8 mouse cellular contexts compared by ENCODE assay signal in genomic region chr6:117862899-117863620, GRCm38 (mm10). TPM values are rescaled to one million over a fixed set of nuclear protein-coding genes. Genes with fewer than 3 reads are reported as not detected.
DNase-seq lines count a peak whose midpoint lies in the region; ATAC-seq and TF ChIP-seq lines count a peak whose summit lies in the region.

No protein-coding gene starts in this region.

- TF ChIP-seq POLR2A in bone marrow macrophage, adult 2 months (IDR thresholded peaks at IDR 0.05; ENCODE audit: borderline replicate concordance, low read depth, low read length) = no peak
- TF ChIP-seq POLR2A in testis, adult 2 months (IDR thresholded peaks at IDR 0.05; ENCODE audit: control insufficient read depth, low read depth, low read length) = 0 out of 2 replicates have a peak, but pooled peaks have one; percentile 37

- peak; percentile 33 to 55 for DNase-seq in CD8-positive naive resting alpha-beta T cell, adult 2 months (ENCODE audit: low read depth in 2 of 2, low spot score in 2 of 2)
- peak; percentile 62 for DNase-seq in kidney, postnatal 14 days
- peak; percentile 65 for DNase-seq in neural tube, embryonic 11.5 days (ENCODE audit: low spot score)

- no peaks in the 10 kb centered on the region for H3K36me3 ChIP-seq in heart, embryonic 15.5 days
- H3K36me3 ChIP-seq in liver, embryonic 15.5 days (replicated peaks) = no peaks in the 10 kb centered on the region
- H3K36me3 ChIP-seq in neural tube, embryonic 11.5 days (ENCODE audit: control insufficient read depth, insufficient read depth, low read length) = no peaks in the 10 kb centered on the region
- H3K36me3 ChIP-seq in testis, adult 2 months (ENCODE audit: control insufficient read depth, insufficient read depth, low read length) = no peaks in the 10 kb centered on the region

- peak overlapping the region; percentile 97 for H3K4me2 ChIP-seq in heart, embryonic 15.5 days
- H3K4me2 ChIP-seq in liver, embryonic 15.5 days = peak overlapping the region; percentile 90
- peak overlapping the region; percentile 98 for H3K4me2 ChIP-seq in neural tube, embryonic 11.5 days (ENCODE audit: low read depth)

- peak overlapping the region; percentile 91 for H3K4me3 ChIP-seq in bone marrow macrophage, adult 2 months (ENCODE audit: insufficient read depth, low read length)
- H3K4me3 ChIP-seq in heart, embryonic 15.5 days = peak overlapping the region; percentile 72
- H3K4me3 ChIP-seq in liver, embryonic 15.5 days (replicated peaks) = peak overlapping the region; percentile 71
- H3K4me3 ChIP-seq in neural tube, embryonic 11.5 days (ENCODE audit: low read depth, low read length) = peak overlapping the region; percentile 75
- H3K4me3 ChIP-seq in testis, adult 2 months (ENCODE audit: control insufficient read depth, low read depth, low read length) = peak overlapping the region; percentile 79

- H3K27ac ChIP-seq in bone marrow macrophage, adult 2 months (ENCODE audit: insufficient read depth, low read depth, low read length) = no peak overlapping the region
- H3K27ac ChIP-seq in heart, embryonic 15.5 days = no peak overlapping the region
- H3K27ac ChIP-seq in liver, embryonic 15.5 days (replicated peaks) = peak overlapping the region; percentile 81
- H3K27ac ChIP-seq in neural tube, embryonic 11.5 days (ENCODE audit: low read depth, low read length) = no peak overlapping the region
- H3K27ac ChIP-seq in testis, adult 2 months (ENCODE audit: control insufficient read depth, insufficient read depth, low read depth, low read length) = no peak overlapping the region

- TF ChIP-seq CTCF in bone marrow macrophage, adult 2 months (IDR thresholded peaks at IDR 0.05; ENCODE audit: low read depth, low read length) = no peak
- TF ChIP-seq CTCF in testis, adult 2 months (IDR thresholded peaks at IDR 0.05; ENCODE audit: control insufficient read depth, insufficient read depth, insufficient replicate concordance, low read depth, low read length) = no peak

- peak; percentile 95 for ATAC-seq in erythroblast, adult 5-6 weeks (replicated peaks; ENCODE audit: low FRiP score, poor library complexity, severe bottlenecking)
- 0 out of 2 replicates have a peak, but pooled peaks have one; percentile 35 for ATAC-seq in heart, embryonic 15.5 days (replicated peaks; ENCODE audit: insufficient number of reproducible peaks, insufficient read depth, low FRiP score, low read depth)
- peak; percentile 82 for ATAC-seq in liver, embryonic 15.5 days (ENCODE audit: insufficient read depth)
- peak; percentile 87 for ATAC-seq in neural tube, embryonic 11.5 days (ENCODE audit: insufficient read depth, low FRiP score, low TSS enrichment)

- 0 out of 2 replicates have a peak, but pooled peaks cover 3% of the 10 kb centered on the region for H3K4me1 ChIP-seq in bone marrow macrophage, adult 2 months (ENCODE audit: control insufficient read depth, insufficient read depth, low read length)
- peaks cover 7% of the 10 kb centered on the region; the same call in 1 of the 2 replicates for H3K4me1 ChIP-seq in heart, embryonic 15.5 days (replicated peaks)
- H3K4me1 ChIP-seq in liver, embryonic 15.5 days (replicated peaks) = peaks cover 23% of the 10 kb centered on the region
- 0 out of 2 replicates have a peak, but pooled peaks cover 2% of the 10 kb centered on the region for H3K4me1 ChIP-seq in neural tube, embryonic 11.5 days (ENCODE audit: control insufficient read depth, insufficient read depth, low read length)
- peaks cover 10% of the 10 kb centered on the region for H3K4me1 ChIP-seq in testis, adult 2 months (ENCODE audit: control insufficient read depth, insufficient read depth, low read length)

- no peaks in the 10 kb centered on the region for H3K9me3 ChIP-seq in heart, embryonic 15.5 days (replicated peaks)
- no peaks in the 10 kb centered on the region for H3K9me3 ChIP-seq in liver, embryonic 15.5 days (replicated peaks)
- no peaks in the 10 kb centered on the region for H3K9me3 ChIP-seq in neural tube, embryonic 11.5 days (ENCODE audit: control insufficient read depth, low read length)

- H3K9ac ChIP-seq in heart, embryonic 15.5 days = peak overlapping the region; percentile 61
- peak overlapping the region; percentile 60 for H3K9ac ChIP-seq in liver, embryonic 15.5 days
- peak overlapping the region; percentile 81 for H3K9ac ChIP-seq in neural tube, embryonic 11.5 days (ENCODE audit: low read length)

- no peaks in the 10 kb centered on the region for H3K27me3 ChIP-seq in heart, embryonic 15.5 days
- no peaks in the 10 kb centered on the region for H3K27me3 ChIP-seq in liver, embryonic 15.5 days
- H3K27me3 ChIP-seq in neural tube, embryonic 11.5 days (ENCODE audit: control insufficient read depth, insufficient read depth, low read length) = no peaks in the 10 kb centered on the region
- H3K27me3 ChIP-seq in testis, adult 2 months (ENCODE audit: control insufficient read depth, insufficient read depth, low read length) = no peaks in the 10 kb centered on the region

- 3% methylated on average over 26 of the region's 26 CpGs for WGBS in heart, embryonic 15.5 days
- WGBS in liver, embryonic 15.5 days (ENCODE audit: insufficient replicate concordance) = 2% methylated on average over 26 of the region's 26 CpGs
- 5% methylated on average over 26 of the region's 26 CpGs for WGBS in neural tube, embryonic 11.5 days

RNA-seq across cellular contexts. Expression of gene Zfp239, which starts 1.2 kb away (rescaled TPM):
- 0.62 and 1.3 TPM in 2 replicates for polyA plus RNA-seq in bone marrow macrophage, adult 2 months (2012; ENCODE audit: insufficient read depth, insufficient read length, missing spikeins)
- not detected in 2 replicates for total RNA-seq in erythroblast, adult 5-6 weeks (2015; ENCODE audit: low replicate concordance)
- total RNA-seq in erythroblast, adult 5-6 weeks (2017; ENCODE audit: low replicate concordance) = 0.77 and 0.98 TPM in 2 replicates
- polyA plus RNA-seq in heart, embryonic 15.5 days (2015; fragmentation: Nextera tagmentation; extraction: Ambion mirVana) = 1.1 and 2.3 TPM in 2 replicates
- 2.0 and 2.4 TPM in 2 replicates for polyA plus RNA-seq in liver, embryonic 15.5 days (2015; fragmentation: Nextera tagmentation; extraction: Ambion mirVana)
- polyA plus RNA-seq in neural tube, embryonic 11.5 days (2014; fragmentation: Nextera tagmentation; extraction: Ambion mirVana) = 9.6 and 10.8 TPM in 2 replicates
- 4.6 TPM in 2 replicates for polyA plus RNA-seq in testis, adult 2 months (2012; rRNA removed)

RNA-seq across cellular contexts. Expression of gene Zfp637, which starts 22.1 kb away (rescaled TPM):
- 20.6 and 25.6 TPM in 2 replicates for polyA plus RNA-seq in bone marrow macrophage, adult 2 months (2012; ENCODE audit: insufficient read depth, insufficient read length, missing spikeins)
- total RNA-seq in erythroblast, adult 5-6 weeks (2015; ENCODE audit: low replicate concordance) = 2.7 and 6.7 TPM in 2 replicates
- total RNA-seq in erythroblast, adult 5-6 weeks (2017; ENCODE audit: low replicate concordance) = 4.6 and 16.9 TPM in 2 replicates
- polyA plus RNA-seq in heart, embryonic 15.5 days (2015; fragmentation: Nextera tagmentation; extraction: Ambion mirVana) = 60.9 and 73.8 TPM in 2 replicates
- 29.5 and 31.6 TPM in 2 replicates for polyA plus RNA-seq in liver, embryonic 15.5 days (2015; fragmentation: Nextera tagmentation; extraction: Ambion mirVana)
- polyA plus RNA-seq in neural tube, embryonic 11.5 days (2014; fragmentation: Nextera tagmentation; extraction: Ambion mirVana) = 132 and 134 TPM in 2 replicates
- polyA plus RNA-seq in testis, adult 2 months (2012; rRNA removed) = 6.0 and 8.6 TPM in 2 replicates

RNA-seq across cellular contexts. Expression of gene Hnrnpf, which starts 37.1 kb away (rescaled TPM):
- 327 and 355 TPM in 2 replicates for polyA plus RNA-seq in bone marrow macrophage, adult 2 months (2012; ENCODE audit: insufficient read depth, insufficient read length, missing spikeins)
- 169 and 187 TPM in 2 replicates for total RNA-seq in erythroblast, adult 5-6 weeks (2015; ENCODE audit: low replicate concordance)
- 279 and 303 TPM in 2 replicates for total RNA-seq in erythroblast, adult 5-6 weeks (2017; ENCODE audit: low replicate concordance)
- polyA plus RNA-seq in heart, embryonic 15.5 days (2015; fragmentation: Nextera tagmentation; extraction: Ambion mirVana) = 424 and 511 TPM in 2 replicates
- 476 and 487 TPM in 2 replicates for polyA plus RNA-seq in liver, embryonic 15.5 days (2015; fragmentation: Nextera tagmentation; extraction: Ambion mirVana)
- 688 and 701 TPM in 2 replicates for polyA plus RNA-seq in neural tube, embryonic 11.5 days (2014; fragmentation: Nextera tagmentation; extraction: Ambion mirVana)
- polyA plus RNA-seq in testis, adult 2 months (2012; rRNA removed) = 286 and 325 TPM in 2 replicates

Comparison
In these comparisons a context has a peak if more than half of its experiments do, and no peak if none do; other contexts are left out.
1. ATAC-seq: peak in every context shown above with its lines; median percentile 95 in erythroblast, adult 5-6 weeks; 87 in neural tube, embryonic 11.5 days; 82 in liver, embryonic 15.5 days; 35 in heart, embryonic 15.5 days.